Mouse (Mus musculus) hindbrain, embryonic 11.5 days (tissue): ENCODE data around the gene Abcc2. TPM values are rescaled to one million over a fixed set of nuclear protein-coding genes. Genes with fewer than 3 reads are reported as not detected.

Experiments used
- ATAC-seq: fragments of 200-750 bp; cut with Nextera tagmentation; 2 replicates; pipeline ENCODE4 v1.8.0; 2017; ENCODE audit warnings: mild to moderate bottlenecking, moderate TSS enrichment, moderate library complexity; ENCODE audit not compliant: low FRiP score
- DNase-seq: peaks from one replicate; pipeline ENCODE4 v3.0.0-alpha.2; 2015; ENCODE audit warnings: low spot score
- H3K27ac ChIP-seq: fragments of 300-500 bp; sonication (generic); 2 replicates; pipeline ENCODE4 v1.5.1; 2014; ENCODE audit warnings: mild to moderate bottlenecking, low read depth, low read length
- H3K27me3 ChIP-seq: fragments of 300-500 bp; sonication (generic); 2 replicates; pipeline ENCODE4 v1.6.1; 2014; ENCODE audit warnings: mild to moderate bottlenecking, low read length, moderate library complexity, mixed read lengths; ENCODE audit not compliant: control insufficient read depth, insufficient read depth
- H3K36me3 ChIP-seq: fragments of 300-500 bp; sonication (generic); 2 replicates; pipeline ENCODE4 v1.6.1; 2014; ENCODE audit warnings: mild to moderate bottlenecking, low read length, moderate library complexity, mixed read lengths; ENCODE audit not compliant: control insufficient read depth, insufficient read depth
- H3K4me1 ChIP-seq: fragments of 300-500 bp; sonication (generic); replicated peaks from 2 replicates; pipeline ENCODE4 v1.6.1; 2014; ENCODE audit warnings: low read length, mixed read lengths; ENCODE audit not compliant: control insufficient read depth, insufficient read depth
- H3K4me2 ChIP-seq: fragments of 300-500 bp; sonication (generic); replicated peaks from 2 replicates; pipeline ENCODE4 v1.6.1; 2014; ENCODE audit warnings: mild to moderate bottlenecking, low read depth, low read length
- H3K4me3 ChIP-seq: fragments of 300-500 bp; sonication (generic); 2 replicates; pipeline ENCODE4 v1.5.1; 2014; ENCODE audit warnings: low read depth, low read length
- H3K9ac ChIP-seq: fragments of 300-500 bp; sonication (generic); 2 replicates; pipeline ENCODE4 v1.6.1; 2014; ENCODE audit warnings: low read depth, low read length
- H3K9me3 ChIP-seq: fragments of 300-500 bp; sonication (generic); 2 replicates; pipeline ENCODE4 v1.6.1; 2016; ENCODE audit warnings: low read length; ENCODE audit not compliant: control insufficient read depth
- WGBS: fragments of 180-500 bp; shearing (Covaris S2); extraction: QIAGEN DNeasy Blood & Tissue Kit; methylation state at CpG from one replicate; pipeline ENCODE4 v1.1.7; 2014; 5-methylcytosine and 5-hydroxymethylcytosine counted together
- polyA plus RNA-seq: library from polyadenylated mRNA; unstranded; fragments of >200 nt; fragmentation: Nextera tagmentation; extraction: Ambion mirVana; gene quantifications from 2 replicates; pipeline ENCODE4 v1.2.1, GENCODE M21; 2014

The Abcc2 gene
- polyA plus RNA-seq, 1 experiment from 2014 or later = 0.09 TPM

DNA sequence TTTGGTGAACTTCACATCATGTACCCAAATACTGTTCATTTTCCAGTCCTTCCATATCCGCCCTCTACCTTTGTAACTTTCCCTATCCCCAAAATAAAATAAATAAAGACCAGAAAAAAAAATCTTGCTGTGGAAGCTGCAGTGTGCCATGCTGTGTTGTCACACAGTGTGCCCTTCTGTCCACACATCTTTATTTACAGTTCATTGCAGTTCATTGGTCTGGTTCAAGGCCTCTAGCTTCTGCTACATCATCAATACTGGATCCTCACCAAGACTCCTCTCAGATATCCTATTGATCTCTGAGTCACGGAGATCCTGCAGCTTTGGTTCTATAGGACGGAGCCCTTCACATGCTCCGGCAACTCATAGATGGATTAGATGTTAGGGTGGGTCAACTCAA, 10.5 kb downstream of the Abcc2 start:
- no peak overlapping the region for H3K4me2 ChIP-seq
- H3K4me1 ChIP-seq = no peaks in the 10 kb centered on the region
- H3K4me3 ChIP-seq = no peak overlapping the region
- no peak overlapping the region for H3K9ac ChIP-seq
- 88% methylated on average over 4 of the region's 4 CpGs for WGBS
- DNase-seq (no peak), ATAC-seq (no peak)
- no peaks in the 10 kb centered on the region for H3K9me3 ChIP-seq
- H3K27ac ChIP-seq = no peak overlapping the region
- no peaks in the 10 kb centered on the region for H3K27me3 ChIP-seq
- no peaks in the 10 kb centered on the region for H3K36me3 ChIP-seq

DNA sequence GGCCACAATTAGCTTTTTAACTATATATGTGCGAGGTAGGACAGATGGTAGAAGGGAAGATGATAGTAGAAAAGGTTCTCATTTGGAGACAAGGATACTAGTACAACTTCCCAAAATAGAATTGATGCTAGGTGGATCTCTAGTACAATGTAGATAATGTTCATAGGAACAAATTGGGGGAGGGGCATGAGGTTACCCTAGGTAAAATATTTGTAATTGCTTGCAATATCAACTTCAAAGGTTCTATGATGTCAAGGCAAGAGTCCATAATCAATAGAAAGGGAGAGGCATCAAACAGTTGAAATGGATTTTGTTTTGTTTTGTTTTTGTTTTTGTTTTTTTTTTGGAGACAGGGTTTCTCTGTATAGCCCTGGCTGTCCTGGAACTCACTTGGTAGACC, 12.0 kb downstream of the Abcc2 start:
- H3K4me3 ChIP-seq = no peak overlapping the region
- H3K27me3 ChIP-seq = no peaks in the 10 kb centered on the region
- H3K9me3 ChIP-seq = no peaks in the 10 kb centered on the region
- H3K27ac ChIP-seq = no peak overlapping the region
- 93% methylated on average over 1 of the region's 1 CpGs for WGBS
- H3K36me3 ChIP-seq = no peaks in the 10 kb centered on the region
- ATAC-seq (no peak), DNase-seq (no peak)
- no peak overlapping the region for H3K4me2 ChIP-seq
- no peaks in the 10 kb centered on the region for H3K4me1 ChIP-seq
- H3K9ac ChIP-seq = no peak overlapping the region

DNA sequence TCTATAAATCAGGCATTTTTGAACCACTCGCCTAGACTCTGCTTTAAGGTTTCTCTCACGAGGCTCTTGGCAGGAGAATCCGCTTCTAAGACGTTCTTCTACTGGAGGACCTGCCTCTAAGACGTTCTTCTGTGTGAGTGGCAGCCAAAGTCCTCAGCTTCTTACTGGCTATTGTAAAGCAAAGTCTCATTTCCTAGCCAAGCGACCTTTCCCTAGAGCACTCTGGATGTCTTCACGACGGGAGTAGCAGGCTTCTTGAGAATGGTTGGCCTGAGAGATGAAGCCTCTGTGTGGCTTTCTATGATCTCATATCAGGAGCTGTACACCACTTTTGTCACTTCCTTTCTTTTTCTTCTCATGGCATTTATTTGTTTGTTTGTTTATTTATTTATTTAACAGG, 13.5 kb downstream of the Abcc2 start:
- no peak overlapping the region for H3K4me3 ChIP-seq
- 85% methylated on average over 8 of the region's 8 CpGs for WGBS
- no peaks in the 10 kb centered on the region for H3K36me3 ChIP-seq
- no peaks in the 10 kb centered on the region for H3K4me1 ChIP-seq
- H3K27me3 ChIP-seq = no peaks in the 10 kb centered on the region
- H3K9me3 ChIP-seq = no peaks in the 10 kb centered on the region
- no peak overlapping the region for H3K27ac ChIP-seq
- no peak overlapping the region for H3K4me2 ChIP-seq
- ATAC-seq = no peak
- no peak overlapping the region for H3K9ac ChIP-seq
- DNase-seq = no peak

DNA sequence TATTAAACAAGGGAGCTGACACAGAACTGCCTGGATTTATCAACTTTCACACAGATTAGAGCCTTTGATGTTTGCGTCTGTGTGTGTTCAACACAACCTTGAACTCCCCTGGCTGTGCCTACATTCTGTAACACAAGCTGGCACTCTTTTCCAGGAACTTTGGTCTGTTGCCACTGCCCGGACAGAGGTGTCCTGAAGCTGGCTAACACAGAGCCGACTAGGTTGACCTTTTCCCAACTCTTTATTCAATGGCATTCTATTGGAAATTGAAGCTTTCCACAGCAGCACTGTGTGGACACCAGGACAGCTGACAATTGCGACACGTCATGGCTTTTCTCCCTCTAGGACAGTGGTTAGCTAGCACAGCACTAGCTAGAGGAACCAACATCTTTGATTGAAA, 15.2 kb downstream of the Abcc2 start:
- H3K9ac ChIP-seq = no peak overlapping the region
- H3K27ac ChIP-seq = no peak overlapping the region
- H3K4me3 ChIP-seq = no peak overlapping the region
- H3K9me3 ChIP-seq = no peaks in the 10 kb centered on the region
- H3K4me1 ChIP-seq = no peaks in the 10 kb centered on the region
- WGBS = 78% methylated on average over 5 of the region's 5 CpGs
- ATAC-seq (no peak), DNase-seq (no peak)
- no peaks in the 10 kb centered on the region for H3K36me3 ChIP-seq
- H3K4me2 ChIP-seq = no peak overlapping the region
- no peaks in the 10 kb centered on the region for H3K27me3 ChIP-seq

DNA sequence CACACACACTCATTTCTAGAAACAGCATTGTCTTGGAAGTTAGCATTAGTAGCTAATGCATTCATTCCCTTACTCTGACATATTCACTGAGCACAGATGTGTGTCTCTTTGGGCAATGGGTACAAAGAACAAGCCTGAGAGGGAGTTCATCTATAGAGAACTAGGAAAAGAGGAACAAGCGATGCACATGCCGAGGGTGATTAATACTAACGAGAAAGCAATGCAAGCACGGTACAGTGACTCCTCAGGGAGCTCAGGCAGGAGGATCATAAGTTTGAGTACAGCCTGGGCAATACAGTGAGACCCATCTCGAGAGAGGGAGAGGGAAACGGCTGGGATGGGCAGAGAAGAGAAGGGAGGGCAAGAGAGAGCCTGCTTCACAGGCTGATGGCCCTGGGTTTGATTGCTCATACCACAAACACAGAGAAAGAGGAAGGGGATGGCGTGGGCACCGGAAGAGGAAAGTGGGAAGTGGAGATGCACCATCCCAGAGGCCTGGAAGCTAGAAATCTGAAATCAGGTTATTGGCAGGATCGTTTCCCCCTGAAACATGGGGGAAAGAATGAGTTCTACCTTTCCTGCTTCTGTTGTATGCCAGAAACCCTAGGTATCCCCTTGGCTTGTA, 19.5 kb downstream of the Abcc2 start:
- ATAC-seq = no peak
- no peaks in the 10 kb centered on the region for H3K4me1 ChIP-seq
- H3K4me3 ChIP-seq = no peak overlapping the region
- no peaks in the 10 kb centered on the region for H3K9me3 ChIP-seq
- 81% methylated on average over 9 of the region's 9 CpGs for WGBS
- H3K27me3 ChIP-seq = no peaks in the 10 kb centered on the region
- H3K36me3 ChIP-seq = no peaks in the 10 kb centered on the region
- no peak overlapping the region for H3K4me2 ChIP-seq
- H3K27ac ChIP-seq = no peak overlapping the region
- H3K9ac ChIP-seq = no peak overlapping the region
- DNase-seq = no peak

DNA sequence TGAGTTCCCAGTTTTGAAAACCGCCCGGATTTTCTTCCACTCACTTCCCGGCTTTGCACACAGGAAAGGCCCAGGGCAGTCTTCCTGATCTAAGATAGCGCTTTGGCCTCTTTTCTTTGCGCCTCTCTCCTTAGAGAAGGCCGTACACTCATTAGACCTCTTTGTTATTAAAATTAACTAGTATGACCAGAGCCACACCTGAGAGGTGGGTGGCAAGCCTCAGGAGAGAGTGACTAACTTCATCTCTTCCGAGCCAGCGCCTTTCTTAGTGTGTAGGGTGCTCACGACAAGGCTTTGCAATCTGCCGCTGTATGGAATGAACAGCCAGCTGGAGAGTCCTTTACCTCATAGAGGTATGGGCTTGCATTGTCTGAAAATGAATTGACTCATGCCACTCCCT, 21.9 kb downstream of the Abcc2 start:
- 84% methylated on average over 10 of the region's 10 CpGs for WGBS
- Histone ChIP-seq H3K4me2 (no peak overlapping the region), H3K27ac (no peak overlapping the region)

DNA sequence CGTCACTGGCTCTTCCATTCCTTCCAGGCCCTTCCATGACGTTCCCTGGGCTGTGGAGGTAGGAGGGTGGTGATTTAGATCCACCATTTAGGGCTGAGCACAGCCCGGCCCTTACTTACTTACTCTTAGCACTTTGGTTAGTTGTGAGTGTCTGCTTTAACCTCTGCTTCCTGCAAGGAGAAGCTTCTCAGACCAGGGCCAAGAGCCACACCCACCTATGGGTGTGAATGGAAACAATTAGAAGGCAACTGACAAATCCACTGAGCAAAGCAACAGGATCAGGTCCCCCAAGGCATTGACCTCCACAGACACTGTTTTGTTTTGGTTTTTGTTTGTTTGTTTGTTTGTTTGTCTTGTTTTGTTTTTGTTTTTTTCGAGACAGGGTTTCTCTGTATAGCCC, 27.3 kb downstream of the Abcc2 start:
- Histone ChIP-seq H3K9ac (no peak overlapping the region), H3K27ac (no peak overlapping the region), H3K4me2 (no peak overlapping the region), H3K36me3 (no peaks in the 10 kb centered on the region), H3K9me3 (no peaks in the 10 kb centered on the region), H3K4me1 (no peaks in the 10 kb centered on the region), H3K4me3 (no peak overlapping the region), H3K27me3 (no peaks in the 10 kb centered on the region)
- 43% methylated on average over 4 of the region's 4 CpGs for WGBS
- DNase-seq (no peak), ATAC-seq (no peak)

More for the DNA sequence above, 21.9 kb downstream of the Abcc2 start:
- no peaks in the 10 kb centered on the region for H3K9me3 ChIP-seq
- no peak overlapping the region for H3K4me3 ChIP-seq
- no peak for ATAC-seq
- H3K36me3 ChIP-seq = no peaks in the 10 kb centered on the region
- H3K4me1 ChIP-seq = no peaks in the 10 kb centered on the region
- no peak for DNase-seq
- no peaks in the 10 kb centered on the region for H3K27me3 ChIP-seq
- H3K9ac ChIP-seq = no peak overlapping the region

DNA sequence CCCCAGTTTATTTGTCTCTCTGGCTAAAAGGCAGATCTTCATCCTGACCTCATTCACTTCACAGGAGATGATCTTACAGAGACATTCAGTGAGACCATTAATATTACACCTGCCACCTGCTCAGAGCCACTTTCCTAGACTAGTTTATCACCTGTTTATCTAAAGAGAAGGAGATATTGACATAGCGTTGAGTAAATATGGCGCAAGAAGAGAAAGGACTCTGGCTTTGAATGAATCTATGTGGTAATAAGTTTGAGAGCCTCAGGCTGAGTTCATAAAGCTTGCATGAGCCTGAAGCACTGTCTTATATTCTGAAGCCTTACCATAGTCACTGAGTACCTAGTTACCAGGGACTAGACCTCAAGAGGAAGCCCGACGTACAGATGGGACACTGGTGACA, 29.4 kb downstream of the Abcc2 start:
- no peak for DNase-seq
- no peak overlapping the region for H3K4me3 ChIP-seq
- H3K9ac ChIP-seq = no peak overlapping the region
- H3K4me1 ChIP-seq = no peaks in the 10 kb centered on the region
- no peak for ATAC-seq
- no peaks in the 10 kb centered on the region for H3K36me3 ChIP-seq
- no peak overlapping the region for H3K27ac ChIP-seq
- 100% methylated on average over 4 of the region's 4 CpGs for WGBS
- H3K27me3 ChIP-seq = no peaks in the 10 kb centered on the region
- no peak overlapping the region for H3K4me2 ChIP-seq
- no peaks in the 10 kb centered on the region for H3K9me3 ChIP-seq

DNA sequence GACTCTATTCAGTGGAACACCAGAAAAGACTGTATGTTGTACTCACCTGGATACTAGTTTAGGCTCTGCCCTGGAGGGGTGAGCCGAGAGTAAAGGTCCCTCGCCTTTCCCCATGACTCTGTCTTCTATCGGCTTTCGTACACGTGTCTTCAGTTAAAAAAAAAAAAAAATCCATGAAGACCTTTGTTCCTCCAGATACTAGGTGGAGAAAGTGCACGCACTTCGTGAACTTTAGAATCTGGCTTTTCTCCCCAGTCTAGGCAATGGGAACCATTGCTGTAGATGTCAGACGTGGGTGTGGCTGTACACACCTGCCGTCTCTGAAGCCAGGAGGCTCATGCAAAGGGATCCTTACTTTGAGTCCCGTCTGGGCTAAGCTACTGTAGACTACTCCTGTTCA, 31.3 kb downstream of the Abcc2 start:
- ATAC-seq (no peak), DNase-seq (no peak)
- H3K36me3 ChIP-seq = no peaks in the 10 kb centered on the region
- H3K4me2 ChIP-seq = no peak overlapping the region
- WGBS = 92% methylated on average over 10 of the region's 10 CpGs
- no peaks in the 10 kb centered on the region for H3K9me3 ChIP-seq
- H3K4me3 ChIP-seq = no peak overlapping the region
- H3K27ac ChIP-seq = no peak overlapping the region
- H3K9ac ChIP-seq = no peak overlapping the region
- no peaks in the 10 kb centered on the region for H3K27me3 ChIP-seq
- H3K4me1 ChIP-seq = no peaks in the 10 kb centered on the region
